Mouse (Mus musculus): ENCODE measurements at regions not wholly inside any gene's neighbourhood (a gene's known extent, or its start where the extent isn't known, plus 50 kb on each side); places are given as distances from the start of the nearest gene placed in this dataset.

DNA sequence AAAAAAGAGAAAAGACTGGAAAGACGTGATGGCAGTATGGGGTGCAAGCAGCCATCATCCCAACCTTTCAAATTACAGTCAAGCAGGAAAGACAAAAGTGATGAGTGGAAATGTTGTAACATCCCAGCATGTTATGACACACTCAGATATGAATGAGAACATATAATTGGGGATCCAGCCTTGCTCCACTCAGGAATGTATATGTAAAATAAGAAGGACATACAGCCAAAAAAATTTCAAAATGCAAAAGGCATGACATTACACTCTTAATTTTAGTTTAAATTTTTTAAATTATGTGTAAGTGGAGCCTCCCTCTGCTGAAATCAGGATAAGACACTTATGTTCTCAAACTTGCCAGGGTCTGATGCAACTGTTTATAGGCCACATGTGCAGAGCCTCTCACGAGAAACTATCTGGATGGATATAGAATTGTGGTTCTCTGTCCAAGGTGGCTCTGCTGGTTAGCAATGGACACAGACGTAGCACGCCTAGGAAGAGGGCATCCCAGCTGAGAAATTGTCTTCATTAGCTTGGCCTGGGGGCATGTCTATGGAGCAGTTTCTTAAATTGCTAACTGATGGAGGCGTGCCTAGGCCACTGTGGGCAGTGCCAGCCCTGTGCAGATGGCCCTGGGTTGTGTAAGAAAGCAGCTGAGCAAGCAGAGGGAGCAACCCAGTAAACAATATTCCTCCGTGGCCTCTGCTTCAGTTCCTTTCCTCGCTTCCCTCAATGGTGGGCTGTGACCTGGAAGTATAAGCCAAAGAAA, 171.5 kb upstream of the Usp24 start:
- no peak for TF ChIP-seq POLR2A (IDR thresholded peaks at IDR 0.05; ENCODE audit: borderline replicate concordance, control insufficient read depth, low read depth, low read length)
- no peak for TF ChIP-seq CTCF (IDR thresholded peaks at IDR 0.05; ENCODE audit: control insufficient read depth, insufficient read depth, low read length)
